Mouse (Mus musculus) MEL (cell line): Measurements from ENCODE around the gene Rhot2. TPM values are rescaled to one million over a fixed set of nuclear protein-coding genes. Genes with fewer than 3 reads are reported as not detected.
A peak's percentile ranks its signal among the peaks of the same experiment; 100 is the strongest.

Experiments
- DNase-seq: peaks from one replicate; pipeline ENCODE4 v3.0.0; 2011; ENCODE audit warnings: low read depth, low spot score
- H3K27ac ChIP-seq: 2 replicates; pipeline ENCODE4 v1.5.1; 2012; ENCODE audit warnings: low read depth, mild to moderate bottlenecking, control low read depth, low read length, moderate library complexity; ENCODE audit not compliant: control insufficient read depth
- H3K27me3 ChIP-seq, 2 experiments: fragments of 150-350 bp in 1 of 2; sonication (generic) in 1 of 2; 2 replicates each; pipeline ENCODE4 v1.6.1; 2012; ENCODE audit warnings: low read length in 2 of 2, mild to moderate bottlenecking in 2 of 2, improper control_type of control experiment in 1 of 2, moderate library complexity in 1 of 2; ENCODE audit not compliant: insufficient read depth in 2 of 2, control insufficient read depth in 1 of 2
- H3K36me3 ChIP-seq, 2 experiments: 2 replicates each; pipeline ENCODE4 v1.6.1; 2012 to 2014; ENCODE audit warnings: low read length in 2 of 2, improper control_type of control experiment in 1 of 2, inconsistent platforms in 1 of 2, mild to moderate bottlenecking in 1 of 2; ENCODE audit not compliant: insufficient read depth in 2 of 2, control insufficient read depth in 1 of 2
- H3K4me1 ChIP-seq, 2 experiments: fragments of 150-350 bp in 1 of 2; sonication (generic) in 1 of 2; 2 replicates each; pipeline ENCODE4 v1.6.1; 2012; ENCODE audit warnings: low read length in 2 of 2, improper control_type of control experiment in 1 of 2, mild to moderate bottlenecking in 1 of 2; ENCODE audit not compliant: insufficient read depth in 2 of 2, control insufficient read depth in 1 of 2
- H3K4me3 ChIP-seq, 2 experiments: fragments of 150-350 bp in 1 of 2; sonication (generic) in 1 of 2; 2 replicates each; pipeline ENCODE4 v1.5.1; 2012; ENCODE audit warnings: low read depth in 2 of 2, low read length in 2 of 2, mild to moderate bottlenecking in 2 of 2, moderate library complexity in 2 of 2, control low read depth in 1 of 2, improper control_type of control experiment in 1 of 2; ENCODE audit not compliant: control insufficient read depth in 1 of 2, insufficient read depth in 1 of 2
- H3K79me2 ChIP-seq: 2 replicates; pipeline ENCODE4 v1.6.1; 2012; ENCODE audit warnings: mild to moderate bottlenecking, low read length, moderate library complexity; ENCODE audit not compliant: control insufficient read depth, poor library complexity, insufficient read depth
- H3K9ac ChIP-seq: 2 replicates; pipeline ENCODE4 v1.6.1; 2012; ENCODE audit warnings: low read depth, mild to moderate bottlenecking, control low read depth, low read length, moderate library complexity; ENCODE audit not compliant: control insufficient read depth, poor library complexity, severe bottlenecking
- H3K9me3 ChIP-seq: fragments of 150-350 bp; sonication (generic); replicated peaks from 2 replicates; pipeline ENCODE4 v1.6.1; 2012; ENCODE audit warnings: mild to moderate bottlenecking, low read length, improper control_type of control experiment, moderate library complexity; ENCODE audit not compliant: insufficient read depth
- BHLHE40 ChIP-seq: IDR thresholded peaks from 2 replicates; pipeline ENCODE4 v1.6.1; 2012; ENCODE audit warnings: low read depth, mild to moderate bottlenecking, inconsistent platforms, low read length, improper control_type of control experiment, borderline replicate concordance
- CHD2 ChIP-seq: IDR thresholded peaks from 2 replicates; pipeline ENCODE4 v1.6.1; 2011; ENCODE audit warnings: low read length, improper control_type of control experiment
- CTCF ChIP-seq, 3 experiments: IDR thresholded peaks in 2 of 3; conservative IDR thresholded peaks in 1 of 3; 2 replicates each; pipeline ENCODE4 v1.5.1; 2011 to 2012; ENCODE audit warnings: low read length in 3 of 3, low read depth in 2 of 3, mild to moderate bottlenecking in 2 of 3, improper control_type of control experiment in 1 of 3, inconsistent platforms in 1 of 3, mixed read lengths in 1 of 3, moderate library complexity in 1 of 3; ENCODE audit not compliant: control insufficient read depth in 1 of 3, insufficient read depth in 1 of 3, poor library complexity in 1 of 3, severe bottlenecking in 1 of 3
- ELF1 ChIP-seq: IDR thresholded peaks from 2 replicates; pipeline ENCODE4 v1.6.1; 2014; ENCODE audit warnings: low read depth, mild to moderate bottlenecking, inconsistent platforms, low read length, improper control_type of control experiment, moderate library complexity
- EP300 ChIP-seq, 2 experiments: IDR thresholded peaks; 2 replicates each; pipeline ENCODE4 v1.6.1; 2011; ENCODE audit warnings: improper control_type of control experiment in 2 of 2, low read length in 2 of 2, low read depth in 1 of 2, mild to moderate bottlenecking in 1 of 2
- GATA1 ChIP-seq: IDR thresholded peaks from 2 replicates; pipeline ENCODE4 v1.6.1; 2011; ENCODE audit warnings: low read depth, low read length, improper control_type of control experiment
- KAT2A ChIP-seq: conservative IDR thresholded peaks from 2 replicates; pipeline ENCODE4 v1.6.1; 2012; ENCODE audit warnings: low read depth, low read length, improper control_type of control experiment, inconsistent platforms
- MAZ ChIP-seq: IDR thresholded peaks from 2 replicates; pipeline ENCODE4 v1.6.1; 2012; ENCODE audit warnings: low read depth, mild to moderate bottlenecking, inconsistent platforms, low read length, improper control_type of control experiment
- MXI1 ChIP-seq: IDR thresholded peaks from 2 replicates; pipeline ENCODE4 v1.6.1; 2011; ENCODE audit warnings: mild to moderate bottlenecking, low read depth, low read length, improper control_type of control experiment
- NELFE ChIP-seq: IDR thresholded peaks from 2 replicates; pipeline ENCODE4 v1.6.1; 2011; ENCODE audit warnings: low read depth, low read length, improper control_type of control experiment
- NRF1 ChIP-seq: IDR thresholded peaks from 2 replicates; pipeline ENCODE4 v1.6.1; 2014; ENCODE audit warnings: low read depth, mild to moderate bottlenecking, inconsistent platforms, low read length, improper control_type of control experiment, moderate library complexity; ENCODE audit not compliant: poor library complexity, insufficient read depth, severe bottlenecking
- TBP ChIP-seq: IDR thresholded peaks from 2 replicates; pipeline ENCODE4 v1.8.0; 2011; ENCODE audit warnings: low read depth, low read length, improper control_type of control experiment
- USF2 ChIP-seq, 2 experiments: IDR thresholded peaks; 2 replicates each; pipeline ENCODE4 v1.6.1; 2011 to 2012; ENCODE audit warnings: improper control_type of control experiment in 2 of 2, low read length in 2 of 2, borderline replicate concordance in 1 of 2, inconsistent platforms in 1 of 2, low read depth in 1 of 2, mild to moderate bottlenecking in 1 of 2; ENCODE audit not compliant: insufficient read depth in 1 of 2
- ZC3H11A ChIP-seq: IDR thresholded peaks from 2 replicates; pipeline ENCODE4 v1.6.1; 2012; ENCODE audit warnings: low read depth, mild to moderate bottlenecking, inconsistent platforms, low read length, improper control_type of control experiment
- ZKSCAN1 ChIP-seq: IDR thresholded peaks from 2 replicates; pipeline ENCODE4 v1.6.1; 2012; ENCODE audit warnings: low read depth, mild to moderate bottlenecking, inconsistent platforms, low read length, improper control_type of control experiment, moderate library complexity
- ZNF384 ChIP-seq: IDR thresholded peaks from 2 replicates; pipeline ENCODE4 v1.6.1; 2012; ENCODE audit warnings: low read depth, mild to moderate bottlenecking, inconsistent platforms, low read length, improper control_type of control experiment
- polyA plus RNA-seq, 2 experiments: library from polyadenylated mRNA; stranded (reverse) in 1 of 2; unstranded in 1 of 2; fragments of >175 nt in 1 of 2; fragments of >200 nt in 1 of 2; gene quantifications; 2 replicates each; pipeline versions ENCODE4 v1.2.1 to v1.2.4; 2012; ENCODE audit warnings: low replicate concordance in 2 of 2, low read depth in 1 of 2; ENCODE audit not compliant: insufficient read length in 2 of 2, insufficient read depth in 1 of 2, missing spikeins in 1 of 2
- total RNA-seq: library from RNA; depleted of rRNA; stranded (reverse); fragments of 300-350 nt; gene quantifications from 2 replicates; pipeline ENCODE4 v1.2.3, GENCODE M21; 2012

The Rhot2 gene
- total and polyA plus RNA-seq, 3 experiments: 29.1 to 54.5 TPM; not detected in 1

GRCm38 (mm10) chr17:25880913-25881641 lies 36.4 kb upstream of the Rhot2 start:
- peaks cover 0 to 11% of the 10 kb centered on the region in 2 experiments; a peak in 2 of 4 replicates for H3K4me1 ChIP-seq
- H3K36me3 ChIP-seq: peaks cover 0 to 7% of the 10 kb centered on the region in 2 experiments; a peak in 2 of 4 replicates

GRCm38 (mm10) chr17:25880196-25880910 lies 35.7 kb upstream of the Rhot2 start, which contains the start of gene Wfikkn1:
TSS of gene Wfikkn1 (minus strand) at chr17:25880858.
- no peak within 1 kb of the TSS for H3K27ac ChIP-seq
- peaks cover 0 to 14% of the 10 kb centered on the region in 2 experiments; a peak in 2 of 4 replicates for H3K4me1 ChIP-seq

More at GRCm38 (mm10) chr17:25880913-25881641, 36.4 kb upstream of the Rhot2 start:
- no peak for TF ChIP-seq ZC3H11A
- TF ChIP-seq KAT2A: no peak
- no peak for TF ChIP-seq MAZ
- TF ChIP-seq TBP: no peak
- TF ChIP-seq CHD2: no peak
- no peak for TF ChIP-seq NELFE
- H3K9ac ChIP-seq: no peak overlapping the region
- DNase-seq: no peak
- no peaks in the 10 kb centered on the region for H3K79me2 ChIP-seq
- H3K27me3 ChIP-seq: no peaks in the 10 kb centered on the region
- H3K9me3 ChIP-seq: no peaks in the 10 kb centered on the region
- H3K27ac ChIP-seq: no peak overlapping the region
- no peak overlapping the region for H3K4me3 ChIP-seq

GRCm38 (mm10) chr17:25879750-25880149 lies 35.1 kb upstream of the Rhot2 start:
- TF ChIP-seq EP300 (IDR thresholded peaks at IDR 0.05; ENCODE audit: low read depth in 1 of 2, low read length in 2 of 2) (no peak), ZKSCAN1 (no peak), CTCF (IDR thresholded peaks at IDR 0.05 in 2 of 3, conservative IDR thresholded peaks at IDR 0.05 in 1 of 3; ENCODE audit: control insufficient read depth in 1 of 3, insufficient read depth in 1 of 3, low read depth in 2 of 3, low read length in 3 of 3, poor library complexity in 1 of 3, severe bottlenecking in 1 of 3) (no peak), NELFE (no peak), KAT2A (no peak), BHLHE40 (no peak), NRF1 (no peak), GATA1 (no peak), USF2 (IDR thresholded peaks at IDR 0.05; ENCODE audit: borderline replicate concordance in 1 of 2, insufficient read depth in 1 of 2, low read depth in 1 of 2, low read length in 2 of 2) (no peak)
- peaks cover 6% of the 10 kb centered on the region; the same call in 1 of the 2 replicates for H3K79me2 ChIP-seq
- H3K9me3 ChIP-seq: no peaks in the 10 kb centered on the region
- H3K36me3 ChIP-seq: peaks cover 0 to 7% of the 10 kb centered on the region in 2 experiments; a peak in 2 of 4 replicates
- no peaks in the 10 kb centered on the region for H3K27me3 ChIP-seq
- H3K4me3 ChIP-seq: no peak overlapping the region
- no peak overlapping the region for H3K27ac ChIP-seq
- no peak for DNase-seq
- no peak overlapping the region for H3K9ac ChIP-seq
- peaks cover 0 to 14% of the 10 kb centered on the region in 2 experiments; a peak in 2 of 4 replicates for H3K4me1 ChIP-seq

More at GRCm38 (mm10) chr17:25880196-25880910, 35.7 kb upstream of the Rhot2 start, which contains the start of gene Wfikkn1:
- H3K9ac ChIP-seq: no peak within 1 kb of the TSS
- H3K79me2 ChIP-seq: peaks cover 6% of the 10 kb centered on the region; the same call in 1 of the 2 replicates
- no peaks in the 10 kb centered on the region for H3K9me3 ChIP-seq
- no peaks in the 10 kb centered on the region for H3K27me3 ChIP-seq
- DNase-seq: no peak
- TF ChIP-seq ELF1 (no peak), MXI1 (no peak), ZNF384 (peak; percentile 44; the same call in 1 of the 2 replicates)
- TF ChIP-seq, all 39 proteins: peak for 1
- Histone ChIP-seq H3K36me3 (peaks cover 0 to 7% of the 10 kb centered on the region in 2 experiments; a peak in 2 of 4 replicates), H3K4me3 (no peak within 1 kb of the TSS)
